Mouse (Mus musculus) erythroblast, embryonic 14.5 days (primary cell): ENCODE results near the gene L3mbtl3. TPM values are rescaled to one million over a fixed set of nuclear protein-coding genes. Genes with fewer than 3 reads are reported as not detected.
A peak's percentile ranks its signal among the peaks of the same experiment; 100 is the strongest.

Experiments
- H3K27me3 ChIP-seq: 2 replicates; pipeline ENCODE4 v1.6.1; 2012; ENCODE audit warnings: inconsistent platforms; ENCODE audit not compliant: control insufficient read depth
- H3K36me3 ChIP-seq: 2 replicates; pipeline ENCODE4 v1.6.1; 2012; ENCODE audit warnings: mild to moderate bottlenecking, inconsistent platforms; ENCODE audit not compliant: control insufficient read depth
- H3K4me1 ChIP-seq: 2 replicates; pipeline ENCODE4 v1.6.1; 2012; ENCODE audit warnings: inconsistent platforms; ENCODE audit not compliant: control insufficient read depth
- H3K4me3 ChIP-seq: replicated peaks from 2 replicates; pipeline ENCODE3; 2012; ENCODE audit warnings: moderate library complexity, mild to moderate bottlenecking, inconsistent platforms
- H3K9me3 ChIP-seq: 2 replicates; pipeline ENCODE4 v1.6.1; 2012; ENCODE audit warnings: low read length, inconsistent platforms, mixed read lengths; ENCODE audit not compliant: control insufficient read depth
- GATA1 ChIP-seq: IDR thresholded peaks from 2 replicates; pipeline ENCODE4 v1.6.1; 2012; ENCODE audit warnings: low read length, inconsistent platforms, mixed read lengths
- TAL1 ChIP-seq: IDR thresholded peaks from 3 replicates; pipeline ENCODE4 v1.6.1; 2012; ENCODE audit warnings: low read length, inconsistent platforms, mixed read lengths
- polyA plus RNA-seq: library from polyadenylated mRNA; stranded (reverse); fragments of >175 nt; gene quantifications from 2 replicates; pipeline ENCODE4 v1.2.3, GENCODE M21; 2012

Gene L3mbtl3
- 0.01 and 0.02 TPM in 2 replicates for polyA plus RNA-seq

- Histone ChIP-seq H3K4me3 (peak within 1 kb of the TSS; percentile 65), H3K4me1 (peaks cover 11% of the 10 kb centered on the region), H3K9me3 (no peaks in the 10 kb centered on the region), H3K27me3 (peaks cover 50% of the 10 kb centered on the region), H3K36me3 (no peaks in the 10 kb centered on the region)
- TF ChIP-seq TAL1 = no peak
- no peak for TF ChIP-seq GATA1
Observed at GRCm38 (mm10) chr10:26375790-26376545, at the start of gene L3mbtl3. Gene L3mbtl3 (minus strand): TSS chr10:26375971.

- no peak overlapping the region for H3K4me3 ChIP-seq
- H3K27me3 ChIP-seq = no peaks in the 10 kb centered on the region
- no peaks in the 10 kb centered on the region for H3K9me3 ChIP-seq
- TF ChIP-seq TAL1 (no peak), GATA1 (no peak)
- H3K36me3 ChIP-seq = no peaks in the 10 kb centered on the region
- no peaks in the 10 kb centered on the region for H3K4me1 ChIP-seq
Observed at GRCm38 (mm10) chr10:26421168-26421567, 45.4 kb upstream of the L3mbtl3 start.

- Histone ChIP-seq H3K4me1 (no peaks in the 10 kb centered on the region), H3K36me3 (no peaks in the 10 kb centered on the region), H3K4me3 (no peak overlapping the region), H3K9me3 (no peaks in the 10 kb centered on the region), H3K27me3 (no peaks in the 10 kb centered on the region)
- no peak for TF ChIP-seq TAL1
Observed at GRCm38 (mm10) chr10:26388656-26389055, 12.9 kb upstream of the L3mbtl3 start.

- no peaks in the 10 kb centered on the region for H3K36me3 ChIP-seq
- no peaks in the 10 kb centered on the region for H3K9me3 ChIP-seq
- H3K4me1 ChIP-seq = peaks cover 11% of the 10 kb centered on the region
- H3K4me3 ChIP-seq = no peak overlapping the region
- no peak for TF ChIP-seq TAL1
- no peak for TF ChIP-seq GATA1
- peaks cover 48% of the 10 kb centered on the region for H3K27me3 ChIP-seq
Observed at GRCm38 (mm10) chr10:26377332-26377602, 1.5 kb upstream of the L3mbtl3 start.

- Histone ChIP-seq H3K27me3 (peaks cover 48% of the 10 kb centered on the region), H3K9me3 (no peaks in the 10 kb centered on the region), H3K4me3 (no peak overlapping the region), H3K4me1 (peaks cover 11% of the 10 kb centered on the region), H3K36me3 (no peaks in the 10 kb centered on the region)
- TF ChIP-seq GATA1 (no peak), TAL1 (no peak)
Observed at GRCm38 (mm10) chr10:26376546-26377331, 968 bp upstream of the L3mbtl3 start.

- TF ChIP-seq TAL1 = no peak
- no peak for TF ChIP-seq GATA1
- no peaks in the 10 kb centered on the region for H3K36me3 ChIP-seq
- H3K9me3 ChIP-seq = no peaks in the 10 kb centered on the region
- peak overlapping the region; percentile 65 for H3K4me3 ChIP-seq
- H3K27me3 ChIP-seq = peaks cover 50% of the 10 kb centered on the region
- peaks cover 11% of the 10 kb centered on the region for H3K4me1 ChIP-seq
Observed at GRCm38 (mm10) chr10:26375351-26375751, 420 bp downstream of the L3mbtl3 start.

GRCm38 (mm10) chr10:26374436-26375311 lies 1.1 kb downstream of the L3mbtl3 start:
- peaks cover 50% of the 10 kb centered on the region for H3K27me3 ChIP-seq
- H3K9me3 ChIP-seq = no peaks in the 10 kb centered on the region
- TF ChIP-seq GATA1 (no peak), TAL1 (no peak)
- H3K36me3 ChIP-seq = no peaks in the 10 kb centered on the region
- H3K4me3 ChIP-seq = peak overlapping the region; percentile 65
- H3K4me1 ChIP-seq = peaks cover 11% of the 10 kb centered on the region

- no peaks in the 10 kb centered on the region for H3K9me3 ChIP-seq
- no peaks in the 10 kb centered on the region for H3K36me3 ChIP-seq
- peaks cover 11% of the 10 kb centered on the region for H3K4me1 ChIP-seq
- no peak for TF ChIP-seq TAL1
- no peak for TF ChIP-seq GATA1
- H3K27me3 ChIP-seq = peaks cover 50% of the 10 kb centered on the region
- H3K4me3 ChIP-seq = peak overlapping the region; percentile 65
Observed at GRCm38 (mm10) chr10:26373951-26374435, 1.8 kb downstream of the L3mbtl3 start.
